Mouse (Mus musculus) ES-Bruce4 (cell line): ENCODE results near the gene Cpsf3.

Source experiments
- CTCF ChIP-seq: IDR thresholded peaks from one replicate; pipeline ENCODE4 v1.8.1; 2011; ENCODE audit warnings: low read depth, low read length
- EP300 ChIP-seq: IDR thresholded peaks from 2 replicates; pipeline ENCODE4 v1.6.1; 2011; ENCODE audit warnings: low read depth, low read length; ENCODE audit not compliant: insufficient read depth

GRCm38 (mm10) chr12:21266784-21267098 lies 18.4 kb upstream of the Cpsf3 start:
- TF ChIP-seq CTCF (no peak), EP300 (no peak)
